Mouse (Mus musculus) CH12.LX (cell line): Measurements from ENCODE around the gene Kdm1b. TPM values are rescaled to one million over a fixed set of nuclear protein-coding genes. Genes with fewer than 3 reads are reported as not detected.
A peak's percentile ranks its signal among the peaks of the same experiment; 100 is the strongest.

Source experiments
- DNase-seq: peaks from one replicate; pipeline ENCODE4 v3.0.0-alpha.2; 2013; ENCODE audit errors: extremely low read depth
- H3K27ac ChIP-seq: 2 replicates; pipeline ENCODE4 v1.5.1; 2012; ENCODE audit warnings: low read depth, mild to moderate bottlenecking, control low read depth, moderate library complexity; ENCODE audit not compliant: insufficient read depth
- H3K27me3 ChIP-seq: replicated peaks from 2 replicates; pipeline ENCODE3; 2012; ENCODE audit warnings: inconsistent platforms
- H3K36me3 ChIP-seq, 2 experiments: replicated peaks in 1 of 2; 2 replicates each; pipeline versions ENCODE3 to v1.6.1; 2012; ENCODE audit warnings: inconsistent platforms in 1 of 2, low read length in 1 of 2, mild to moderate bottlenecking in 1 of 2, mixed read lengths in 1 of 2, moderate library complexity in 1 of 2; ENCODE audit not compliant: control insufficient read depth in 1 of 2, insufficient read depth in 1 of 2
- H3K4me1 ChIP-seq, 2 experiments: 2 replicates each; pipeline ENCODE4 v1.6.1; 2012; ENCODE audit warnings: inconsistent platforms in 1 of 2, moderate library complexity in 1 of 2; ENCODE audit not compliant: insufficient read depth in 2 of 2, control insufficient read depth in 1 of 2
- H3K4me2 ChIP-seq: 2 replicates; pipeline ENCODE4 v1.6.1; 2012; ENCODE audit warnings: low read depth, mild to moderate bottlenecking, control low read depth; ENCODE audit not compliant: poor library complexity, insufficient read depth, severe bottlenecking
- H3K4me3 ChIP-seq, 3 experiments: fragments of 150-350 bp in 1 of 3; sonication (generic) in 1 of 3; replicated peaks in 1 of 3; 2 replicates each; pipeline versions ENCODE3 to v1.5.1; 2011 to 2012; ENCODE audit warnings: low read depth in 2 of 3, low read length in 2 of 3, mild to moderate bottlenecking in 2 of 3, moderate library complexity in 2 of 3, control low read depth in 1 of 3, improper control_type of control experiment in 1 of 3, inconsistent platforms in 1 of 3, mixed read lengths in 1 of 3; ENCODE audit not compliant: poor library complexity in 1 of 3
- H3K79me2 ChIP-seq: replicated peaks from 2 replicates; pipeline ENCODE4 v1.6.1; 2012; ENCODE audit warnings: mild to moderate bottlenecking, moderate library complexity; ENCODE audit not compliant: control insufficient read depth, poor library complexity, insufficient read depth, severe bottlenecking; ENCODE audit errors: extremely low read depth
- H3K9ac ChIP-seq: 2 replicates; pipeline ENCODE4 v1.6.1; 2012; ENCODE audit warnings: low read depth, mild to moderate bottlenecking, control low read depth, moderate library complexity; ENCODE audit not compliant: insufficient read depth
- H3K9me3 ChIP-seq: replicated peaks from 2 replicates; pipeline ENCODE3; 2012; ENCODE audit warnings: low read length, inconsistent platforms, mixed read lengths
- BHLHE40 ChIP-seq: IDR thresholded peaks from 2 replicates; pipeline ENCODE4 v1.6.1; 2011; ENCODE audit warnings: mild to moderate bottlenecking, low read depth, low read length, improper control_type of control experiment
- CTCF ChIP-seq, 2 experiments: IDR thresholded peaks in 1 of 2; conservative IDR thresholded peaks in 1 of 2; 2 replicates each; pipeline ENCODE4 v1.5.1; 2011 to 2012; ENCODE audit warnings: low read depth in 2 of 2, low read length in 2 of 2, improper control_type of control experiment in 1 of 2, inconsistent platforms in 1 of 2, mild to moderate bottlenecking in 1 of 2, moderate library complexity in 1 of 2
- ETS1 ChIP-seq: conservative IDR thresholded peaks from 2 replicates; pipeline ENCODE4 v1.6.1; 2012; ENCODE audit warnings: low read depth, mild to moderate bottlenecking, inconsistent platforms, low read length, improper control_type of control experiment, moderate library complexity
- GABPA ChIP-seq: IDR thresholded peaks from 2 replicates; pipeline ENCODE4 v1.6.1; 2012; ENCODE audit warnings: low read depth, low read length, improper control_type of control experiment, inconsistent platforms; ENCODE audit not compliant: insufficient replicate concordance
- JUN ChIP-seq: IDR thresholded peaks from 2 replicates; pipeline ENCODE4 v1.6.1; 2011; ENCODE audit warnings: low read depth, mild to moderate bottlenecking, low read length, improper control_type of control experiment, moderate library complexity; ENCODE audit not compliant: insufficient read depth
- JUND ChIP-seq: conservative IDR thresholded peaks from 2 replicates; pipeline ENCODE4 v1.6.1; 2011; ENCODE audit warnings: low read depth, low read length, improper control_type of control experiment
- KAT2A ChIP-seq: IDR thresholded peaks from 2 replicates; pipeline ENCODE4 v1.6.1; 2012; ENCODE audit warnings: low read length, improper control_type of control experiment, inconsistent platforms; ENCODE audit not compliant: insufficient replicate concordance
- MAZ ChIP-seq: IDR thresholded peaks from 2 replicates; pipeline ENCODE4 v1.6.1; 2012; ENCODE audit warnings: low read depth, mild to moderate bottlenecking, inconsistent platforms, low read length, improper control_type of control experiment, moderate library complexity
- MEF2A ChIP-seq: IDR thresholded peaks from 2 replicates; pipeline ENCODE4 v1.6.1; 2014; ENCODE audit warnings: low read depth, mild to moderate bottlenecking, inconsistent platforms, low read length, improper control_type of control experiment, borderline replicate concordance
- MXI1 ChIP-seq: IDR thresholded peaks from 2 replicates; pipeline ENCODE4 v1.6.1; 2011; ENCODE audit warnings: mild to moderate bottlenecking, low read depth, low read length, improper control_type of control experiment
- MYC ChIP-seq: IDR thresholded peaks from 2 replicates; pipeline ENCODE4 v1.6.1; 2011; ENCODE audit warnings: low read depth, mild to moderate bottlenecking, improper control_type of control experiment, low read length
- NELFE ChIP-seq: IDR thresholded peaks from 2 replicates; pipeline ENCODE4 v1.6.1; 2011; ENCODE audit warnings: low read depth, low read length, improper control_type of control experiment
- NRF1 ChIP-seq: IDR thresholded peaks from 2 replicates; pipeline ENCODE4 v1.6.1; 2014; ENCODE audit warnings: low read depth, mild to moderate bottlenecking, inconsistent platforms, low read length, improper control_type of control experiment, moderate library complexity
- PAX5 ChIP-seq: IDR thresholded peaks from 2 replicates; pipeline ENCODE4 v1.6.1; 2012; ENCODE audit warnings: low read length, inconsistent platforms, mixed read lengths
- POLR2A ChIP-seq: IDR thresholded peaks from 2 replicates; pipeline ENCODE4 v1.6.1; 2011; ENCODE audit warnings: low read depth, mild to moderate bottlenecking, improper control_type of control experiment, low read length
- POLR2AphosphoS2 ChIP-seq: IDR thresholded peaks from 2 replicates; pipeline ENCODE4 v1.6.1; 2011; ENCODE audit warnings: low read depth, low read length, improper control_type of control experiment
- RAD21 ChIP-seq: IDR thresholded peaks from 2 replicates; pipeline ENCODE4 v1.6.1; 2011; ENCODE audit warnings: low read depth, mild to moderate bottlenecking, low read length, improper control_type of control experiment, moderate library complexity
- RCOR1 ChIP-seq: conservative IDR thresholded peaks from 2 replicates; pipeline ENCODE4 v1.6.1; 2012; ENCODE audit warnings: low read depth, mild to moderate bottlenecking, inconsistent platforms, low read length, improper control_type of control experiment
- SIN3A ChIP-seq: IDR thresholded peaks from 2 replicates; pipeline ENCODE4 v1.6.1; 2012; ENCODE audit warnings: low read length, improper control_type of control experiment, inconsistent platforms
- SMC3 ChIP-seq: IDR thresholded peaks from 2 replicates; pipeline ENCODE4 v1.6.1; 2011; ENCODE audit warnings: low read depth, low read length, improper control_type of control experiment
- TCF12 ChIP-seq: IDR thresholded peaks from 2 replicates; pipeline ENCODE4 v1.6.1; 2014; ENCODE audit warnings: low read depth, mild to moderate bottlenecking, inconsistent platforms, low read length, improper control_type of control experiment
- USF1 ChIP-seq: IDR thresholded peaks from 2 replicates; pipeline ENCODE4 v1.6.1; 2014; ENCODE audit warnings: low read depth, mild to moderate bottlenecking, inconsistent platforms, low read length, improper control_type of control experiment
- ZC3H11A ChIP-seq: IDR thresholded peaks from 2 replicates; pipeline ENCODE4 v1.6.1; 2012; ENCODE audit warnings: low read depth, mild to moderate bottlenecking, inconsistent platforms, low read length, improper control_type of control experiment
- ZNF384 ChIP-seq: IDR thresholded peaks from 2 replicates; pipeline ENCODE4 v1.6.1; 2012; ENCODE audit warnings: low read depth, low read length, improper control_type of control experiment, inconsistent platforms
- dilution Hi-C: fragments of 300-500 bp; cut with MboI; formaldehyde crosslinking; loops from 2 replicates; pipeline ENCODE4 v1.14.3; 2020; ENCODE audit warnings: low sequenced_read_pairs; ENCODE audit not compliant: extremely low pct_unique_long_range_greater_than_20kb, extremely low pct_ligation_motif_present
- in situ Hi-C: fragments of 300-500 bp; cut with MboI; formaldehyde crosslinking; loops from 3 replicates; pipeline ENCODE4 v1.14.3; 2019; ENCODE audit warnings: low sequenced_read_pairs, low pct_ligation_motif_present, low pct_unique_long_range_greater_than_20kb, mixed read lengths
- polyA plus RNA-seq: library from polyadenylated mRNA; unstranded; fragments of >175 nt; gene quantifications from 2 replicates; pipeline ENCODE4 v1.2.1, GENCODE M21; 2012; ENCODE audit warnings: low read depth; ENCODE audit not compliant: insufficient read length
- total RNA-seq, 2 experiments: library from RNA; depleted of rRNA; stranded (reverse); fragments of 300-350 nt in 1 of 2; fragments of >200 nt in 1 of 2; gene quantifications; 2 replicates each; pipeline ENCODE4 v1.2.3; 2012 to 2014

Gene Kdm1b
- total and polyA plus RNA-seq, 3 experiments, result 9.8 to 20.3 (median 11.1) TPM

DNA sequence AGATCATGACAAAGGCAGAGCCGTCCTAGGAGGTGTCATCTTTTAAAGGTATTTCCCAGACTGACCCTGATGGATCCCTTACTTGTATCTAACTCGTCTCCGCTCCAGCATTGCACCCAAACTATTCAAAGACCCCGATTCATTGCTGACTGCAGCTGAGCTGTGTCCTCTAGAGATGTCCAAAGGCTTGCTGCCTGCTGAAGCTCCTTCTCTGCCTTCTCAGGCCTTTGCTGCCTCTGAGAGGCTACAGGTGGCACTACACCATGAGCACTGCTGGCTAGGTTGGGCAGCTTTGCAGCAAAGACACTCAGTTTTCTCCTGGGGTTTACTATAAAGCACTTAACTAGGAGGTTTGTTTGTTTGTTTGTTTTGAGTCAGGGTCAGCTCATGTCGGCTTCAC, 26.0 kb upstream of the Kdm1b start:
- H3K79me2 ChIP-seq, result no peaks in the 10 kb centered on the region
- peak; percentile 91 for TF ChIP-seq RAD21
- no peak for TF ChIP-seq JUND
- no peak for TF ChIP-seq GABPA
- TF ChIP-seq CTCF (conservative IDR thresholded peaks at IDR 0.05 in 1 of 2, IDR thresholded peaks at IDR 0.05 in 1 of 2; ENCODE audit: low read depth in 2 of 2, low read length in 2 of 2), result peak; percentile 37 to 85; a peak in 3 of 4 replicates
- no peak for TF ChIP-seq TCF12
- TF ChIP-seq KAT2A, result no peak
- no peak for TF ChIP-seq PAX5
- TF ChIP-seq SMC3, result peak; percentile 80
- TF ChIP-seq MXI1, result no peak
- 0 out of 2 replicates have a peak, but pooled peaks have one; percentile 30 for TF ChIP-seq ZC3H11A
- dilution Hi-C loops, result no loop called here
- peaks cover 5% of the 10 kb centered on the region for H3K9me3 ChIP-seq
- H3K27ac ChIP-seq, result no peak overlapping the region
- H3K36me3 ChIP-seq, result no peaks in the 10 kb centered on the region
- no peak overlapping the region for H3K4me3 ChIP-seq
- no peak overlapping the region for H3K9ac ChIP-seq
- DNase-seq, result peak; percentile 40
- H3K4me1 ChIP-seq, result no peaks in the 10 kb centered on the region; a peak in 1 of 4 replicates
- in situ Hi-C loops, result loop anchor here (10.0 kb wide), 1 partner anchor 172 kb away; no protein-coding TSS in a partner anchor
- no peaks in the 10 kb centered on the region for H3K27me3 ChIP-seq
- H3K4me2 ChIP-seq, result no peak overlapping the region

DNA sequence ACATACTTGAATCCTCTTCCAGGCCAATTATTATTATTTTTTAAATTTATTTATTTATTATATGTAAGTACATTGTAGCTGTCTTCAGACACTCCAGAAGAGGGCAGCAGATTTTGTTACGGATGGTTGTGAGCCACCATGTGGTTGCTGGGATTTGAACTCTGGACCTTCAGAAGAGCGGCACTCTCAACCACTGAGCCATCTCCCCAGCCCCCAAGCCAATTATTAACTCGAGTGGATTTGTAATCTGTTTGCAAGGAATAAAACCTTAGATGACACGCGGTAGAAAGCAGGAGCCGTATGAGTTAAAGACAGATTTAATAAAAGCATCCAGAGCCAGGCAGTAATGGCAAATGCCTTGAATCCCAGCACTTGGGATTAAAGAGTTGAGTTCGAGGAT, 23.5 kb upstream of the Kdm1b start:
- Histone ChIP-seq H3K9me3 (no peaks in the 10 kb centered on the region), H3K79me2 (no peaks in the 10 kb centered on the region), H3K4me1 (no peaks in the 10 kb centered on the region), H3K27me3 (no peaks in the 10 kb centered on the region), H3K4me3 (no peak overlapping the region), H3K4me2 (no peak overlapping the region), H3K9ac (no peak overlapping the region), H3K27ac (no peak overlapping the region), H3K36me3 (no peaks in the 10 kb centered on the region)
- dilution Hi-C loops, result no loop called here
- in situ Hi-C loops, result loop anchor here (10.0 kb wide), 1 partner anchor 175 kb away; no protein-coding TSS in a partner anchor
- TF ChIP-seq MXI1, result no peak
- no peak for TF ChIP-seq RCOR1
- TF ChIP-seq POLR2AphosphoS2, result no peak
- TF ChIP-seq BHLHE40, result no peak
- no peak for TF ChIP-seq NRF1
- no peak for TF ChIP-seq NELFE
- TF ChIP-seq SIN3A, result no peak
- TF ChIP-seq ZNF384, result no peak
- no peak for TF ChIP-seq ETS1
- TF ChIP-seq POLR2A, result no peak
- no peak for TF ChIP-seq MYC
- TF ChIP-seq MEF2A, result no peak
- no peak for TF ChIP-seq JUN
- no peak for TF ChIP-seq JUND
- no peak for TF ChIP-seq USF1
- no peak for TF ChIP-seq CTCF (conservative IDR thresholded peaks at IDR 0.05 in 1 of 2, IDR thresholded peaks at IDR 0.05 in 1 of 2; ENCODE audit: low read depth in 2 of 2, low read length in 2 of 2)
- TF ChIP-seq MAZ, result no peak
- DNase-seq, result no peak
